Mouse (Mus musculus): ENCODE measurements at regions not wholly inside any gene's neighbourhood (a gene's known extent, or its start where the extent isn't known, plus 50 kb on each side); places are given as distances from the start of the nearest gene placed in this dataset.

- TF ChIP-seq POLR2A (IDR thresholded peaks at IDR 0.05; ENCODE audit: low read depth, low read length) (no peak), CTCF (IDR thresholded peaks at IDR 0.05; ENCODE audit: borderline replicate concordance, insufficient read depth, low read length) (no peak)
Measured at GRCm38 (mm10) chr2:63475255-63475654, 291.2 kb upstream of the Kcnh7 start.

Measured in embryonic fibroblast, embryonic 13.5 days (primary cell).